Mouse (Mus musculus) heart, adult 2 months (tissue): ENCODE measurements around the gene Ltbp4.

Experiments used
- CTCF ChIP-seq: fragments of 200-600 bp; IDR thresholded peaks from 2 replicates; pipeline ENCODE4 v1.8.1; 2022; ENCODE audit warnings: antibody characterized with exemption, mild to moderate bottlenecking, moderate library complexity
- EP300 ChIP-seq: fragments of 200-500 bp; IDR thresholded peaks from 2 replicates; pipeline ENCODE4 v1.6.1; 2011; ENCODE audit warnings: low read depth, low read length, control low read depth; ENCODE audit not compliant: insufficient read depth
- POLR2A ChIP-seq: fragments of 200-500 bp; IDR thresholded peaks from 2 replicates; pipeline ENCODE4 v1.6.1; 2011; ENCODE audit warnings: mild to moderate bottlenecking, low read depth, low read length, control low read depth; ENCODE audit not compliant: insufficient read depth

- TF ChIP-seq POLR2A (no peak), EP300 (no peak), CTCF (no peak)
These were observed 30.5 kb upstream of the Ltbp4 start for GRCm38 (mm10) chr7:27367976-27368375.
